Mouse (Mus musculus) left cerebral cortex, postnatal 10 days (tissue): ENCODE measurements around the gene Tigar. TPM values are rescaled to one million over a fixed set of nuclear protein-coding genes. Genes with fewer than 3 reads are reported as not detected.

Source experiments
- DNase-seq, 2 experiments: peaks; one replicate each; pipeline ENCODE4 v3.0.0; 2021 to 2022; ENCODE audit warnings: low spot score in 2 of 2, mixed read lengths in 1 of 2; ENCODE audit errors: extremely low spot score in 1 of 2
- intact Hi-C: fragments of 180-260 bp; cut with DNase I; formaldehyde crosslinking; loops from one replicate; pipeline ENCODE4 v1.15.1; 2025
- total RNA-seq, 2 experiments: library from RNA; stranded (reverse); gene quantifications; 2 replicates each; pipeline ENCODE4 v1.2.3; 2021

Gene Tigar
- total RNA-seq, 2 experiments from 2014 or later, result 20.7 to 24.1 TPM

GRCm38 (mm10) chr6:127106189-127106588, 3.2 kb downstream of the Tigar start:
- DNase-seq, result no peak
- intact Hi-C loops, result no loop called here

GRCm38 (mm10) chr6:127105107-127105506, 4.2 kb downstream of the Tigar start:
- intact Hi-C loops, result no loop called here

DNA sequence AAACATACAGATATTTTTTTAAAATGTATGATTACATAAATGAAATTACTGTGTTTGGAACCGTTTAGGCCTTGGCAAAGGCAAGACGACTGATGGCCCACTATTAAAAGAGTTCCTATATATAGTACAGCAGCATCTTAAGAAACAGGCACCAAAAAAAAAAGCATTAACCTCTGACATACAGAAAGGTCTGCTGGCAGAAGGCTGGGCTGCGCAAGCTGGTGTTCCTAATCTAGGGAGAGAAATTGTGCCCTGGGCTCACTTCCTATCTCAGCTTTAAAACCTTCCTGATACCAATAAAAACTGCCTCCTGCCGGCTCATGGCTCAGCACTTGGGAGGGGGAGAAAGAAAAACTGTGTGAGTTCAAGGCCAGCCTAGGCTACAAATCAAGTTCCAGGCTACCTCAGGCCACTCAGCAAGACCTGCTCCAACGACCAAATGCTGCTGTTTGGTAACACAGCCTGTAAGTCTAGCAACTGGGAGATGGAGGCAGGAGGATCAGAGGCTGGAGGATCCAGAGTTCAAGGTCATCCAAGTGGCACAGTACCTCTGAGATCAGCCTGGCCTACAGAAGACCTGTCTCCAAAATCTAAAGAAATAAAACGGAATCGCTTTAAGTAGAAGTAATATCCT, 4.8 kb downstream of the Tigar start:
- no peak for DNase-seq
- intact Hi-C loops, result no loop called here

More at GRCm38 (mm10) chr6:127105107-127105506, 4.2 kb downstream of the Tigar start:
- DNase-seq, result peak; percentile 29 to 52

GRCm38 (mm10) chr6:127103506-127104275, 5.7 kb downstream of the Tigar start:
- no peak for DNase-seq
- intact Hi-C loops, result no loop called here

- intact Hi-C loops, result no loop called here
- DNase-seq, result no peak
Observed at GRCm38 (mm10) chr6:127094565-127094964, 14.8 kb downstream of the Tigar start.

DNA sequence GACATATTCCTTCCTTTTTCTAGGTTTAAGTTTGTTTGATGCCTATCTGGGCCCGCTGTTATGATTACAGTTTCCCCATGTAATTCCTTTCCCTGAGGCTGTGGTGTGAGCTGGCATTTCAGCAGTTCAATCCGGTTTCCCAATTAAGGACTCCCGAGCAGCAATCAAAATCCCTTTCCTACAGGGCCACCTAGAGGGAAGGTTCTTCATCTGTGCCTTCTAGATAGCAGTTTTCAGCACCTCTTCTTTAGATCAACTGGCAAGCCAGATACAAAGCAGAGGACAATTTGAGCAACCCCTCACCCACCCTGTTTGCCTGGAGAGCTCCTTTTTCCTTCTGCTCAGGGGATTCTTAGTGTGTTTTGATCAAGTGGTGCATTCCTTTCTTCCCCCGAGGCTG, 22.6 kb downstream of the Tigar start:
- DNase-seq, result peak; percentile 48 to 49
- intact Hi-C loops, result loop anchor here (5.0 to 10.0 kb wide), 2 partner anchors 129 to 242 kb away; partner anchors contain the start of gene Ndufa9

DNA sequence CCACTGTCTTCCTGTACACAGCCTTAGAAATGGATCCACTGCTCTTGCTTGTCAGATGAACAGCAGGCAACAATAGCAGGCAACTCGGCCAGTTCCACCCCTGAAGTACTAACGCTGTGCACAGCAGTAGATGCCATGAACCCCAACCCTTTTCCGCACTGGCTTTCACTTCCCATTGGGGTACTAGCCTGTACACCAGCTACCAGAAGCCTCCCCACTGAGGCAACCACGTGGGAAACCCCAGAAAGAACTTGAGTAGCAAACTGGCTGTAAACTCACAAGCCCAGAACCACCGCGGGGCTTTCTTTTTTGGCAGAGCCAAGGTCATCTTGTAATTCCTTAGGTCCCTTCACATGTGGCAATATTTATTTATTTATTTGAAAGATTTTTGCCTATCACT, 27.5 kb downstream of the Tigar start:
- DNase-seq, result no peak
- intact Hi-C loops, result loop anchor here (10.0 kb wide), 1 partner anchor 237 kb away; the partner anchor contains the start of gene Ndufa9

DNA sequence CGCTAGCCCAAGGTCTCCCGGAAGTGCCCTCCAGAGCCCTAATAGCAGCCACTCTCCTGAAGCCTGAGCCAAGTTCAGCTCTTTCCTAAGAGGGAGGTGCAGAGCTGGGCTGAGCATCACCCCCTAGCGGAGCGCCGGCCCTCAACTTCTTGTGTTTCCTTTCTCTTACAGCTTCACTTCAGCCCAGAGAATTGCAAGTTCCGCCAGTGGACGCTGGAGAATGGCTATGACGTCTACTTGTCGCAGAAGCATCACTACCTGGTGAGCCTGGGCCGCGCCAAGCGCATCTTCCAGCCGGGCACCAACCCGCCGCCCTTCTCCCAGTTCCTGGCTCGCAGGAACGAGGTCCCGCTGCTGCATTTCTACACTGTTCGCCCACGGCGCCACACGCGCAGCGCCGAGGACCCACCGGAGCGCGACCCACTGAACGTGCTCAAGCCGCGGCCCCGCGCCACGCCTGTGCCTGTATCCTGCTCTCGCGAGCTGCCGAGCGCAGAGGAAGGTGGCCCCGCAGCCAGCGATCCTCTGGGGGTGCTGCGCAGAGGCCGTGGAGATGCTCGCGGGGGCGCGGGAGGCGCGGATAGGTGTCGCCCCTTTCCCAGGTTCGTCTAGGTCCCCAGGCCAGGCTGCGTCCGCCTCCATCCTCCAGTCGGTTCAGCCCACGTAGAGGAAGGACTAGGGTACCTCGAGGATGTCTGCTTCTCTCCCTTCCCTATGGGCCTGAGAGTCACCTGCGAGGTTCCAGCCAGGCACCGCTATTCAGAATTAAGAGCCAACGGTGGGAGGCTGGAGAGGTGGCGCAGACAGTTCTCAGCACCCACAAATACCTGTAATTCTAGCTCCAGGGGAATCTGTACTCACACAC, 29.3 kb downstream of the Tigar start:
- intact Hi-C loops, result loop anchor here (10.0 kb wide), 1 partner anchor 235 kb away; the partner anchor contains the start of gene Ndufa9
- peak; percentile 65 to 69 for DNase-seq

DNA sequence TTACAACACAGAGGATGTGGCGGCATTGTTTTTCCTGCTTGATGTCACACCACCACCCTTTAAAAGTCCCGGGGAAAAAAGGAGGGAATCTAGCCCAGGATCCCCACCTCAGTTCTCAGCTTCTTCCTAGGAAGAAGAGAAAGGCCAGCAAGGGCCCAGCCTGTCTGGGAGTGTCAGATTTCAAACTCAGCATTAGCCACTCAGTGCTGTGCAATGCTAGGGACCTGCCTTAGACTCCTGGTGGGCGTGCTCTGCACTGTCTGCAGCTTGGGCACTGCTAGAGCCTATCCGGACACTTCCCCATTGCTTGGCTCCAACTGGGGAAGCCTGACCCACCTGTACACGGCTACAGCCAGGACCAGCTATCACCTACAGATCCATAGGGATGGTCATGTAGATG, 36.5 kb downstream of the Tigar start, which contains the start of gene Fgf23:
Gene Fgf23 (plus strand): TSS at position 86 of the 400 bp plus-strand sequence.
- intact Hi-C loops, result no loop called here
- DNase-seq, result no peak

DNA sequence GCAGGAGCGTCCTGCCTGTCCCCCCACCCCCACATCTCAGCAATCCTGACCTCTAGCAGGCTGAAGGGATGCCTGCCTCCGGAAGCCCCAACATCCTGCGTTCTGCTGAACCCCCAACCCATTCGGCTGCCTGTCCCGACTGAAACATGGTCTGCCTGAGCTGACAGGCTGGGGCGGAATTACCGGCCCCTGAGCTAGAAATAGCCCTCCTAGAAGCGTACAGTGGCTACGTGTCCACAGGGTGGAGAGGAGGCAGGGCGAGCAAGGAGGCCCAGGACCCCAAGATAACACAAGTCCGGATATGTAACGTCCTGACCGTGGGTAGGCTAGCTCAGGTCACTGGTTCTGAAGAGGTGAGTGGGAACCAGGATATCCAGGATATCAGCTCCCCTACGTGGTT, 44.5 kb downstream of the Tigar start:
- intact Hi-C loops, result no loop called here
- no peak for DNase-seq

- DNase-seq, result no peak
- intact Hi-C loops, result no loop called here
Observed at GRCm38 (mm10) chr6:127063915-127064314, 45.4 kb downstream of the Tigar start.

GRCm38 (mm10) chr6:127059975-127060374, 49.4 kb downstream of the Tigar start:
- intact Hi-C loops, result no loop called here
- DNase-seq, result no peak

DNA sequence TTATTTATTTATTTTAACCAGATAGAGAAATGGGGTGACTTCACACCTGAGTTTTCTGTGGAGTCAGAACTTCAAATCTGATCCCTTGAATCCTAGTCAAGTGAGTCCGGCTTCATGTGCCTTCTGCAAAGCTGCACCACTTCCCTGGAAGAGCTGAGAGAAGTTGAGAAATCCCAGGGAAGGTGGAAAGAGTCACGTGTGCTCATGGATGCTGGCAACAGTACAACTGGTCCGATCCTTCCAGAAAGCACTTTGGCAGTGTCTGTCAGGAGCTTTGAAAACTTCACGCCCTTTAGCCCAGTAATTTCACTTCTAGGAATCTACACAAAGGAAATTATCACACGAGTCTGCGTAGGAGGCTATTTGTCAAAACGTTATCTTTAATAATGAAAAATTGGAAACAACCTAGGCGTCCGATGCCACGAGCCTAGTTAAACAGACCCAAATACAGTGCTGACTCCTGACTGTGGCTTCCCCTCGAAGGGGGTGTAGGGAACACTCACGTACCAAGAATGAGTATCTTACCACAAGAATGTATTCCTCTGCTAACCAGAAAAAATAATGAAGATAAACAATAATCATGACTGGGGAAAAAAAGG, 52.3 kb downstream of the Tigar start:
- intact Hi-C loops, result no loop called here
- DNase-seq, result no peak

DNA sequence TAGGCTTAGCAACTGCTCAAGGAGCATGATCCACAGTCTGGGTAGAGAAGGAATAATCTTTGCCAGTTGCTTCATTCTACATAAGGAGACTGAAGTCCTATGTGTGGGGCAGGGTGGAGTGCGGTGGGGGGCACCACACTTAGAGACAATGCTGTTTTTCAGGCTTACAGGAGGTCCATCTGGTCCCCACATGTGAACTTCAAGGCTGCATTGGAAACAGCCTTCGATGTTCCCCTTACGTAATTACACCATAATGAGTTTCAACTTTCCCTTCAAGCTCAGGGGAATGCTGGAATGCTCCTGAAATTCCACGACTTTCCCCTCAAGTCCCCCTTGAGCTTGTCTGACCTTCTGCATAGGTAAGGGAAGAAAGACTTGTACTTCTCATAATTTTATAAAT, 58.5 kb downstream of the Tigar start:
- DNase-seq, result no peak
- intact Hi-C loops, result no loop called here

- DNase-seq, result peak in 1 of 2 experiments; percentile 28
- intact Hi-C loops, result no loop called here
Observed at GRCm38 (mm10) chr6:127044909-127045308, 64.4 kb downstream of the Tigar start.
